Mouse (Mus musculus): ENCODE data around the gene Lama2. TPM values are rescaled to one million over a fixed set of nuclear protein-coding genes. Genes with fewer than 3 reads are reported as not detected.

The Lama2 gene
- total RNA-seq (2012; rRNA removed) (not detected in 2 replicates), polyA plus RNA-seq (2012; ENCODE audit: insufficient read depth in 1 of 2, insufficient read length in 2 of 2, low read depth in 1 of 2, low replicate concordance in 2 of 2, missing spikeins in 1 of 2) (not detected)

- no peak for TF ChIP-seq USF1 (IDR thresholded peaks at IDR 0.05; ENCODE audit: low read depth, low read length)
- no peak for TF ChIP-seq CTCF (IDR thresholded peaks at IDR 0.05 in 2 of 3, conservative IDR thresholded peaks at IDR 0.05 in 1 of 3; ENCODE audit: control insufficient read depth in 1 of 3, insufficient read depth in 1 of 3, low read depth in 2 of 3, low read length in 3 of 3, poor library complexity in 1 of 3, severe bottlenecking in 1 of 3)
- TF ChIP-seq POLR2A (IDR thresholded peaks at IDR 0.05; ENCODE audit: control insufficient read depth in 1 of 2, insufficient read depth in 1 of 2, low read depth in 1 of 2, low read length in 2 of 2, poor library complexity in 1 of 2) = no peak
- no peak for TF ChIP-seq POLR2AphosphoS5 (IDR thresholded peaks at IDR 0.05; ENCODE audit: borderline replicate concordance, low read depth, low read length)
- no peak for TF ChIP-seq POLR2AphosphoS2 (IDR thresholded peaks at IDR 0.05; ENCODE audit: low read length)
- no peak for TF ChIP-seq USF2 (IDR thresholded peaks at IDR 0.05; ENCODE audit: borderline replicate concordance in 1 of 2, insufficient read depth in 1 of 2, low read depth in 1 of 2, low read length in 2 of 2)
- TF ChIP-seq ZMIZ1 (IDR thresholded peaks at IDR 0.05; ENCODE audit: low read depth, low read length) = no peak
- TF ChIP-seq UBTF (IDR thresholded peaks at IDR 0.05; ENCODE audit: borderline replicate concordance, insufficient read depth, low read depth, low read length) = no peak
- TF ChIP-seq MYC (IDR thresholded peaks at IDR 0.05; ENCODE audit: low read depth, low read length) = no peak
- TF ChIP-seq ZKSCAN1 (IDR thresholded peaks at IDR 0.05; ENCODE audit: low read depth, low read length) = no peak
- TF ChIP-seq HCFC1 (IDR thresholded peaks at IDR 0.05; ENCODE audit: low read depth, low read length) = no peak
- TF ChIP-seq TCF12 (IDR thresholded peaks at IDR 0.05; ENCODE audit: low read depth, low read length) = no peak
- no peak for TF ChIP-seq GATA1 (IDR thresholded peaks at IDR 0.05; ENCODE audit: low read depth, low read length)
- no peak for TF ChIP-seq ZNF384 (IDR thresholded peaks at IDR 0.05; ENCODE audit: low read depth, low read length)
- TF ChIP-seq NELFE (IDR thresholded peaks at IDR 0.05; ENCODE audit: low read depth, low read length) = no peak
- Histone ChIP-seq H3K9ac (ENCODE audit: control insufficient read depth, low read depth, low read length, poor library complexity, severe bottlenecking) (no peak within 1 kb of the TSS), H3K27me3 (ENCODE audit: control insufficient read depth in 1 of 2, insufficient read depth in 2 of 2, low read length in 2 of 2) (no peaks in the 10 kb centered on the region), H3K9me3 (replicated peaks; ENCODE audit: insufficient read depth, low read length) (no peaks in the 10 kb centered on the region), H3K36me3 (ENCODE audit: control insufficient read depth in 1 of 2, insufficient read depth in 2 of 2, low read length in 2 of 2) (no peaks in the 10 kb centered on the region), H3K79me2 (ENCODE audit: control insufficient read depth, insufficient read depth, low read length, poor library complexity) (no peaks in the 10 kb centered on the region), H3K27ac (ENCODE audit: control insufficient read depth, low read depth, low read length) (no peak within 1 kb of the TSS), H3K4me1 (ENCODE audit: control insufficient read depth in 1 of 2, insufficient read depth in 2 of 2, low read length in 2 of 2) (no peaks in the 10 kb centered on the region), H3K4me3 (ENCODE audit: control insufficient read depth in 1 of 2, insufficient read depth in 1 of 2, low read depth in 2 of 2, low read length in 2 of 2) (no peak within 1 kb of the TSS)
- DNase-seq (ENCODE audit: low read depth, low spot score) = no peak
These were observed at the start of gene Lama2 for GRCm38 (mm10) chr10:27619658-27620057. Gene Lama2 (minus strand): TSS chr10:27619758.

GRCm38 (mm10) chr10:27664391-27664790 is 44.8 kb upstream of the Lama2 start:
- Histone ChIP-seq H3K4me3 (ENCODE audit: control insufficient read depth in 1 of 2, insufficient read depth in 1 of 2, low read depth in 2 of 2, low read length in 2 of 2) (no peak overlapping the region), H3K9me3 (replicated peaks; ENCODE audit: insufficient read depth, low read length) (no peaks in the 10 kb centered on the region), H3K36me3 (ENCODE audit: control insufficient read depth in 1 of 2, insufficient read depth in 2 of 2, low read length in 2 of 2) (no peaks in the 10 kb centered on the region), H3K4me1 (ENCODE audit: control insufficient read depth in 1 of 2, insufficient read depth in 2 of 2, low read length in 2 of 2) (no peaks in the 10 kb centered on the region), H3K27ac (ENCODE audit: control insufficient read depth, low read depth, low read length) (no peak overlapping the region), H3K79me2 (ENCODE audit: control insufficient read depth, insufficient read depth, low read length, poor library complexity) (no peaks in the 10 kb centered on the region), H3K27me3 (ENCODE audit: control insufficient read depth in 1 of 2, insufficient read depth in 2 of 2, low read length in 2 of 2) (no peaks in the 10 kb centered on the region), H3K9ac (ENCODE audit: control insufficient read depth, low read depth, low read length, poor library complexity, severe bottlenecking) (no peak overlapping the region)
- no peak for TF ChIP-seq ZNF384 (IDR thresholded peaks at IDR 0.05; ENCODE audit: low read depth, low read length)
- no peak for TF ChIP-seq NRF1 (IDR thresholded peaks at IDR 0.05; ENCODE audit: insufficient read depth, low read depth, low read length, poor library complexity, severe bottlenecking)
- TF ChIP-seq SIN3A (IDR thresholded peaks at IDR 0.05; ENCODE audit: low read length) = no peak
- TF ChIP-seq BHLHE40 (IDR thresholded peaks at IDR 0.05; ENCODE audit: borderline replicate concordance, low read depth, low read length) = no peak
- no peak for TF ChIP-seq ZMIZ1 (IDR thresholded peaks at IDR 0.05; ENCODE audit: low read depth, low read length)
- TF ChIP-seq MEF2A (IDR thresholded peaks at IDR 0.05; ENCODE audit: extremely low read depth, insufficient replicate concordance, low read depth, low read length, poor library complexity, severe bottlenecking) = no peak
- no peak for TF ChIP-seq RCOR1 (IDR thresholded peaks at IDR 0.05; ENCODE audit: low read depth, low read length)
- no peak for DNase-seq (ENCODE audit: low read depth, low spot score)

Data from MEL (cell line).